Mouse (Mus musculus) CH12.LX (cell line): ENCODE results near the gene Rnd3. TPM values are rescaled to one million over a fixed set of nuclear protein-coding genes. Genes with fewer than 3 reads are reported as not detected.

ENCODE experiments used
- DNase-seq: peaks from one replicate; pipeline ENCODE4 v3.0.0-alpha.2; 2013; ENCODE audit errors: extremely low read depth
- H3K27ac ChIP-seq: 2 replicates; pipeline ENCODE4 v1.5.1; 2012; ENCODE audit warnings: low read depth, mild to moderate bottlenecking, control low read depth, moderate library complexity; ENCODE audit not compliant: insufficient read depth
- H3K27me3 ChIP-seq: replicated peaks from 2 replicates; pipeline ENCODE3; 2012; ENCODE audit warnings: inconsistent platforms
- H3K36me3 ChIP-seq, 2 experiments: replicated peaks in 1 of 2; 2 replicates each; pipeline versions ENCODE3 to v1.6.1; 2012; ENCODE audit warnings: inconsistent platforms in 1 of 2, low read length in 1 of 2, mild to moderate bottlenecking in 1 of 2, mixed read lengths in 1 of 2, moderate library complexity in 1 of 2; ENCODE audit not compliant: control insufficient read depth in 1 of 2, insufficient read depth in 1 of 2
- H3K4me1 ChIP-seq, 2 experiments: 2 replicates each; pipeline ENCODE4 v1.6.1; 2012; ENCODE audit warnings: inconsistent platforms in 1 of 2, moderate library complexity in 1 of 2; ENCODE audit not compliant: insufficient read depth in 2 of 2, control insufficient read depth in 1 of 2
- H3K4me2 ChIP-seq: 2 replicates; pipeline ENCODE4 v1.6.1; 2012; ENCODE audit warnings: low read depth, mild to moderate bottlenecking, control low read depth; ENCODE audit not compliant: poor library complexity, insufficient read depth, severe bottlenecking
- H3K4me3 ChIP-seq, 3 experiments: fragments of 150-350 bp in 1 of 3; sonication (generic) in 1 of 3; replicated peaks in 1 of 3; 2 replicates each; pipeline versions ENCODE3 to v1.5.1; 2011 to 2012; ENCODE audit warnings: low read depth in 2 of 3, low read length in 2 of 3, mild to moderate bottlenecking in 2 of 3, moderate library complexity in 2 of 3, control low read depth in 1 of 3, improper control_type of control experiment in 1 of 3, inconsistent platforms in 1 of 3, mixed read lengths in 1 of 3; ENCODE audit not compliant: poor library complexity in 1 of 3
- H3K79me2 ChIP-seq: replicated peaks from 2 replicates; pipeline ENCODE4 v1.6.1; 2012; ENCODE audit warnings: mild to moderate bottlenecking, moderate library complexity; ENCODE audit not compliant: control insufficient read depth, poor library complexity, insufficient read depth, severe bottlenecking; ENCODE audit errors: extremely low read depth
- H3K9ac ChIP-seq: 2 replicates; pipeline ENCODE4 v1.6.1; 2012; ENCODE audit warnings: low read depth, mild to moderate bottlenecking, control low read depth, moderate library complexity; ENCODE audit not compliant: insufficient read depth
- H3K9me3 ChIP-seq: replicated peaks from 2 replicates; pipeline ENCODE3; 2012; ENCODE audit warnings: low read length, inconsistent platforms, mixed read lengths
- BHLHE40 ChIP-seq: IDR thresholded peaks from 2 replicates; pipeline ENCODE4 v1.6.1; 2011; ENCODE audit warnings: mild to moderate bottlenecking, low read depth, low read length, improper control_type of control experiment
- CHD2 ChIP-seq: IDR thresholded peaks from 2 replicates; pipeline ENCODE4 v1.6.1; 2011; ENCODE audit warnings: low read length, improper control_type of control experiment
- CTCF ChIP-seq, 2 experiments: IDR thresholded peaks in 1 of 2; conservative IDR thresholded peaks in 1 of 2; 2 replicates each; pipeline ENCODE4 v1.5.1; 2011 to 2012; ENCODE audit warnings: low read depth in 2 of 2, low read length in 2 of 2, improper control_type of control experiment in 1 of 2, inconsistent platforms in 1 of 2, mild to moderate bottlenecking in 1 of 2, moderate library complexity in 1 of 2
- GABPA ChIP-seq: IDR thresholded peaks from 2 replicates; pipeline ENCODE4 v1.6.1; 2012; ENCODE audit warnings: low read depth, low read length, improper control_type of control experiment, inconsistent platforms; ENCODE audit not compliant: insufficient replicate concordance
- MAX ChIP-seq: IDR thresholded peaks from 2 replicates; pipeline ENCODE4 v1.6.1; 2011; ENCODE audit warnings: low read length, improper control_type of control experiment
- MAZ ChIP-seq: IDR thresholded peaks from 2 replicates; pipeline ENCODE4 v1.6.1; 2012; ENCODE audit warnings: low read depth, mild to moderate bottlenecking, inconsistent platforms, low read length, improper control_type of control experiment, moderate library complexity
- MEF2A ChIP-seq: IDR thresholded peaks from 2 replicates; pipeline ENCODE4 v1.6.1; 2014; ENCODE audit warnings: low read depth, mild to moderate bottlenecking, inconsistent platforms, low read length, improper control_type of control experiment, borderline replicate concordance
- NELFE ChIP-seq: IDR thresholded peaks from 2 replicates; pipeline ENCODE4 v1.6.1; 2011; ENCODE audit warnings: low read depth, low read length, improper control_type of control experiment
- NRF1 ChIP-seq: IDR thresholded peaks from 2 replicates; pipeline ENCODE4 v1.6.1; 2014; ENCODE audit warnings: low read depth, mild to moderate bottlenecking, inconsistent platforms, low read length, improper control_type of control experiment, moderate library complexity
- POLR2A ChIP-seq: IDR thresholded peaks from 2 replicates; pipeline ENCODE4 v1.6.1; 2011; ENCODE audit warnings: low read depth, mild to moderate bottlenecking, improper control_type of control experiment, low read length
- RAD21 ChIP-seq: IDR thresholded peaks from 2 replicates; pipeline ENCODE4 v1.6.1; 2011; ENCODE audit warnings: low read depth, mild to moderate bottlenecking, low read length, improper control_type of control experiment, moderate library complexity
- RCOR1 ChIP-seq: conservative IDR thresholded peaks from 2 replicates; pipeline ENCODE4 v1.6.1; 2012; ENCODE audit warnings: low read depth, mild to moderate bottlenecking, inconsistent platforms, low read length, improper control_type of control experiment
- SIN3A ChIP-seq: IDR thresholded peaks from 2 replicates; pipeline ENCODE4 v1.6.1; 2012; ENCODE audit warnings: low read length, improper control_type of control experiment, inconsistent platforms
- TBP ChIP-seq: conservative IDR thresholded peaks from 2 replicates; pipeline ENCODE4 v1.6.1; 2011; ENCODE audit warnings: low read depth, low read length, improper control_type of control experiment
- USF1 ChIP-seq: IDR thresholded peaks from 2 replicates; pipeline ENCODE4 v1.6.1; 2014; ENCODE audit warnings: low read depth, mild to moderate bottlenecking, inconsistent platforms, low read length, improper control_type of control experiment
- ZC3H11A ChIP-seq: IDR thresholded peaks from 2 replicates; pipeline ENCODE4 v1.6.1; 2012; ENCODE audit warnings: low read depth, mild to moderate bottlenecking, inconsistent platforms, low read length, improper control_type of control experiment
- ZNF384 ChIP-seq: IDR thresholded peaks from 2 replicates; pipeline ENCODE4 v1.6.1; 2012; ENCODE audit warnings: low read depth, low read length, improper control_type of control experiment, inconsistent platforms
- dilution Hi-C: fragments of 300-500 bp; cut with MboI; formaldehyde crosslinking; loops from 2 replicates; pipeline ENCODE4 v1.14.3; 2020; ENCODE audit warnings: low sequenced_read_pairs; ENCODE audit not compliant: extremely low pct_unique_long_range_greater_than_20kb, extremely low pct_ligation_motif_present
- in situ Hi-C: fragments of 300-500 bp; cut with MboI; formaldehyde crosslinking; loops from 3 replicates; pipeline ENCODE4 v1.14.3; 2019; ENCODE audit warnings: low sequenced_read_pairs, low pct_ligation_motif_present, low pct_unique_long_range_greater_than_20kb, mixed read lengths
- polyA plus RNA-seq: library from polyadenylated mRNA; unstranded; fragments of >175 nt; gene quantifications from 2 replicates; pipeline ENCODE4 v1.2.1, GENCODE M21; 2012; ENCODE audit warnings: low read depth; ENCODE audit not compliant: insufficient read length
- total RNA-seq, 2 experiments: library from RNA; depleted of rRNA; stranded (reverse); fragments of 300-350 nt in 1 of 2; fragments of >200 nt in 1 of 2; gene quantifications; 2 replicates each; pipeline ENCODE4 v1.2.3; 2012 to 2014

Gene Rnd3
- total and polyA plus RNA-seq, 3 experiments: 0.08 to 1.5 (median 0.80) TPM

- DNase-seq: no peak
- no peaks in the 10 kb centered on the region for H3K36me3 ChIP-seq
- no peak for TF ChIP-seq MEF2A
- TF ChIP-seq USF1: no peak
- no peak for TF ChIP-seq TBP
- no peak for TF ChIP-seq POLR2A
- no peak for TF ChIP-seq RCOR1
- TF ChIP-seq SIN3A: no peak
- TF ChIP-seq RAD21: no peak
- no peak for TF ChIP-seq MAX
- no peak for TF ChIP-seq CTCF (conservative IDR thresholded peaks at IDR 0.05 in 1 of 2, IDR thresholded peaks at IDR 0.05 in 1 of 2; ENCODE audit: low read depth in 2 of 2, low read length in 2 of 2)
- H3K79me2 ChIP-seq: no peaks in the 10 kb centered on the region
- H3K27me3 ChIP-seq: no peaks in the 10 kb centered on the region
- H3K9me3 ChIP-seq: no peaks in the 10 kb centered on the region
- no peak overlapping the region for H3K4me3 ChIP-seq
- H3K4me1 ChIP-seq: peaks cover 0 to 8% of the 10 kb centered on the region in 2 experiments; a peak in 1 of 4 replicates
- no peak overlapping the region for H3K9ac ChIP-seq
- no peak overlapping the region for H3K4me2 ChIP-seq
- in situ Hi-C loops (no loop called here), dilution Hi-C loops (no loop called here)
- no peak overlapping the region for H3K27ac ChIP-seq
Measured at GRCm38 (mm10) chr2:51087307-51088122, 61.4 kb downstream of the Rnd3 start.

- Histone ChIP-seq H3K27me3 (no peaks in the 10 kb centered on the region), H3K79me2 (no peaks in the 10 kb centered on the region), H3K9me3 (no peaks in the 10 kb centered on the region), H3K4me2 (no peak overlapping the region), H3K27ac (no peak overlapping the region), H3K9ac (no peak overlapping the region), H3K4me3 (no peak overlapping the region), H3K36me3 (no peaks in the 10 kb centered on the region), H3K4me1 (peaks cover 0 to 8% of the 10 kb centered on the region in 2 experiments; a peak in 1 of 4 replicates)
- no peak for DNase-seq
- no peak for TF ChIP-seq CHD2
- no peak for TF ChIP-seq MAZ
- TF ChIP-seq ZNF384: no peak
- TF ChIP-seq CTCF (conservative IDR thresholded peaks at IDR 0.05 in 1 of 2, IDR thresholded peaks at IDR 0.05 in 1 of 2; ENCODE audit: low read depth in 2 of 2, low read length in 2 of 2): no peak
- no peak for TF ChIP-seq ZC3H11A
- TF ChIP-seq BHLHE40: no peak
- no peak for TF ChIP-seq NRF1
- TF ChIP-seq NELFE: no peak
- no peak for TF ChIP-seq GABPA
- in situ Hi-C loops: no loop called here
- dilution Hi-C loops: no loop called here
Measured at GRCm38 (mm10) chr2:51085155-51085554, 63.8 kb downstream of the Rnd3 start.
